Mouse (Mus musculus): ENCODE results near the gene 1110017D15Rik. TPM values are rescaled to one million over a fixed set of nuclear protein-coding genes. Genes with fewer than 3 reads are reported as not detected.

Gene 1110017D15Rik
- 0.61 and 0.83 TPM in 2 replicates for polyA plus RNA-seq (2014; fragmentation: Nextera tagmentation; extraction: Ambion mirVana)

DNA sequence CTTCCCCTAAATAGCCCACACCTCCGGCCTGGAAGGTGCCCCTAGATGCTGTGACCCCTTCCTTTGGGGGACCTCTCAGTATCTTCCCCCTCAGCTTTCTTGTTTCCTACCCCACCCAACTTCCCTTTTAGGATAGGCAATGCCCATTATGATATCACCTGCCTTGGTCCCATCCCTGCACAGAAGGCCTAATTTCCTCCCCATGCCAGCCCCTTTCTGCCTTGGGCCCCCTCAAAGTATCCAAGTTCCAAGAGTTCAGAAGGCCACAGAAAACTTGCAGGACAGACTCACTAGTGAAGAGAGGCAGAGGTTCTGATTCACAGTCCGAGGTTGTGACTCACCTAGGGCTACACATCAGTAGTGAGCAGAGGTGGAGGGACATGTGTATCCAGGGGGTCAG, at the start of gene 1110017D15Rik:
Gene 1110017D15Rik, minus strand, starts transcription at position 101 of the 400 bp plus-strand sequence.
- H3K9ac ChIP-seq (ENCODE audit: low read length): no peak within 1 kb of the TSS
- no peaks in the 10 kb centered on the region for H3K4me1 ChIP-seq (replicated peaks; ENCODE audit: control insufficient read depth, insufficient read depth, low read length)
- ATAC-seq (replicated peaks; ENCODE audit: low FRiP score, low TSS enrichment, low read depth) (no peak), DNase-seq (ENCODE audit: low spot score) (no peak)
- H3K4me3 ChIP-seq (ENCODE audit: low read depth, low read length): no peak within 1 kb of the TSS
- H3K9me3 ChIP-seq (ENCODE audit: control insufficient read depth, low read length): no peaks in the 10 kb centered on the region
- H3K36me3 ChIP-seq (ENCODE audit: control insufficient read depth, insufficient read depth, low read length): no peaks in the 10 kb centered on the region
- WGBS: 88% methylated on average over 2 of the region's 2 CpGs
- no peak within 1 kb of the TSS for H3K4me2 ChIP-seq (ENCODE audit: low read length)
- no peak within 1 kb of the TSS for H3K27ac ChIP-seq (ENCODE audit: low read depth)
- H3K27me3 ChIP-seq (replicated peaks; ENCODE audit: control insufficient read depth, insufficient read depth, low read length): 0 out of 2 replicates have a peak, but pooled peaks cover 4% of the 10 kb centered on the region

DNA sequence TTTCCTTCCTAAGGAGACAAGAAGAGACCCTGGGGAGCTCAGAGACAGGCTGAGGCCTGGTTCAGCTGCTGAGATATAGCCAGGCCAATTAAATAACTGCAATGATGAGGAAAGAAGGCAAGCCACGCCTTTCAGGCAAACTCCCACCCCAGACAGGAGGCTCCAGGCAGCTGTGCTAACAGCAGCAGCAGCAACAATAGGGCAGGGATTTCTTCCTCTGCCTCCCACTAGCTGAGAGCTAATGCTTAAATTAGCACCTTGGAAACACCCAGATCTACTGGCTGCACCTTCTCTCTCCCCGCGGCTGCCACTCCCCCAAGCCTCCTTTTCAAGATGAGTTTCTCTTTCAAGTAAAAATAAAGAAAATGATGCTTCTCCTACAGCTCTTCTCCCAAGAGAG, 49.0 kb upstream of the 1110017D15Rik start:
- Histone ChIP-seq H3K9ac (ENCODE audit: low read length) (no peak overlapping the region), H3K27me3 (replicated peaks; ENCODE audit: control insufficient read depth, insufficient read depth, low read length) (peaks cover 19% of the 10 kb centered on the region), H3K27ac (ENCODE audit: low read depth) (no peak overlapping the region), H3K9me3 (ENCODE audit: control insufficient read depth, low read length) (no peaks in the 10 kb centered on the region), H3K4me2 (ENCODE audit: low read length) (no peak overlapping the region), H3K36me3 (ENCODE audit: control insufficient read depth, insufficient read depth, low read length) (no peaks in the 10 kb centered on the region), H3K4me1 (replicated peaks; ENCODE audit: control insufficient read depth, insufficient read depth, low read length) (peaks cover 11% of the 10 kb centered on the region; the same call in 1 of the 2 replicates), H3K4me3 (ENCODE audit: low read depth, low read length) (no peak overlapping the region)
- no peak for ATAC-seq (replicated peaks; ENCODE audit: low FRiP score, low TSS enrichment, low read depth)
- 6% methylated on average over 3 of the region's 3 CpGs for WGBS
- DNase-seq (ENCODE audit: low spot score): no peak

DNA sequence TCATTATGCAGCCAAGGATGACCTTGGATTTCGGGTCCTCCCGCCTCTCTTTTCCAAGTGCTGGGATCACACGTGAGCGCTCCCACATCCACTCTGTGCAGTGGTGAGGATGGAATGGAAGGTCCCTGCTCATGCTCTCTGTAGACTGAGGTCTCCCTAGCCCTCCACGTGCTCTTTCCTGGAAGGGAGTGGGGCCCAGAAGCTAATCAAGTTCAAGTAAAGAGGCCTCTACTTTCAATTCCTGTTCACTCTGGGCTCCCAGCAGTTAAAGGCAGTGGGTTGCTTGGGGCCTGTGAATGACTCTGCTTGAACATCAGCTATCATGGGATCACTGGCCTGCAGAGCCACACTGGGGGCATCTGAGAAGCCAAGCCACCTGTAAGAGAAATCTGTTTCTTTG, 46.2 kb upstream of the 1110017D15Rik start:
- ATAC-seq (replicated peaks; ENCODE audit: low FRiP score, low TSS enrichment, low read depth): no peak
- Histone ChIP-seq H3K27me3 (replicated peaks; ENCODE audit: control insufficient read depth, insufficient read depth, low read length) (peaks cover 16% of the 10 kb centered on the region), H3K36me3 (ENCODE audit: control insufficient read depth, insufficient read depth, low read length) (no peaks in the 10 kb centered on the region), H3K4me1 (replicated peaks; ENCODE audit: control insufficient read depth, insufficient read depth, low read length) (0 out of 2 replicates have a peak, but pooled peaks cover 2% of the 10 kb centered on the region), H3K9me3 (ENCODE audit: control insufficient read depth, low read length) (no peaks in the 10 kb centered on the region), H3K4me3 (ENCODE audit: low read depth, low read length) (no peak overlapping the region), H3K27ac (ENCODE audit: low read depth) (no peak overlapping the region), H3K4me2 (ENCODE audit: low read length) (no peak overlapping the region), H3K9ac (ENCODE audit: low read length) (no peak overlapping the region)
- 84% methylated on average over 5 of the region's 5 CpGs for WGBS
- DNase-seq (ENCODE audit: low spot score): no peak

DNA sequence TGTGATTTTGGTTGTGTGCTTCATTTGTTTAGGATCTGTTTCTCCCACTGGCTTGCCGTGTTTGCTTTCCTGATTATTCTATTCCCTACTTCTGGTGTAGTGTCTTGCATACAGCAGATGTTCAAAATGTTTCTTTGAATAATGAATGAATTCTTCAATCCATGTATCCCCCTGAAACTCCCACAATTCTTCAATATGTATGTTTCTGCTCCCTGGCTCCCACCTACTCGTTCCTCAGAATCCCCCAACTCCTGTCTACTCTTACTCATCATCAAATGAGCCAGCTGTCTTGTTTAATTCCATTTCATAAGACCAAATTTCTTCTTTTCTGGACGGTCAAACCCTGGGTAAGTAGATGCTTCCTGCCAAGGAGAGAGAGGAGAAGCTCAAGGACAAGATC, 40.0 kb upstream of the 1110017D15Rik start:
- H3K4me2 ChIP-seq (ENCODE audit: low read length): no peak overlapping the region
- no peaks in the 10 kb centered on the region for H3K36me3 ChIP-seq (ENCODE audit: control insufficient read depth, insufficient read depth, low read length)
- no peak for ATAC-seq (replicated peaks; ENCODE audit: low FRiP score, low TSS enrichment, low read depth)
- no peak for DNase-seq (ENCODE audit: low spot score)
- H3K27me3 ChIP-seq (replicated peaks; ENCODE audit: control insufficient read depth, insufficient read depth, low read length): no peaks in the 10 kb centered on the region
- no peak overlapping the region for H3K4me3 ChIP-seq (ENCODE audit: low read depth, low read length)
- H3K4me1 ChIP-seq (replicated peaks; ENCODE audit: control insufficient read depth, insufficient read depth, low read length): no peaks in the 10 kb centered on the region
- 69% methylated on average over 3 of the region's 3 CpGs for WGBS
- H3K9ac ChIP-seq (ENCODE audit: low read length): no peak overlapping the region
- no peaks in the 10 kb centered on the region for H3K9me3 ChIP-seq (ENCODE audit: control insufficient read depth, low read length)
- no peak overlapping the region for H3K27ac ChIP-seq (ENCODE audit: low read depth)

DNA sequence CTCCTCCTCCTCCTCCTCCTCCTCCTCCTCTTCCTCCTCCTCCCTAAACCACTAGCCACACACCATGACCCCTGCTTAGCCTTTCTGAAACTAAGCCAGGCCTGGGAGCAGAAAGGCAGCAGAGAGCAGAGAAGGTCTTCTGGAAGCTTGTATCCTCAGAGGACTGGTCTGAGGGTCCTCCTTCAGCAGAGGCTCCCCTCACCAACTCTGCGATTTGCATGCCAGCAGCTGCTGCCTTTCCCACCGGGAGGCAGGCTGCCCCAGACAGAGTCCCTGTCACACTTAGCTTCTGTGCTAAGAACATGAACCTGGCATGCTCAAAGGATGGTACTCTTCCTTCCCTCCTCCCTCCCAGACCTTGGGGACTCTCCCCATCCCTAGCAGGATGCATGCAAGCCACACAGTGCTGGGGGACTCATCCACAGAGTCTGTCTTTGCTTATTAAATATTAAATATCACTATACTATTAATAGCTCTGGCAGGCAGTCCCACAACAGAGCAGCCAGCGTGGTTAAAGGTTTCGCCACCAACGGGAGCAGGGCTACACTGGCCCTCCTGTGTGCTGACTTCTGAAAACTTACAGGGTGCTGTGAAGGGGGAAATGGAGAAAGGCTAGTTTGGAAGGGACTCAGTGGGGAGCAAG, 39.3 kb upstream of the 1110017D15Rik start:
- WGBS: 54% methylated on average over 5 of the region's 5 CpGs
- H3K27me3 ChIP-seq (replicated peaks; ENCODE audit: control insufficient read depth, insufficient read depth, low read length): no peaks in the 10 kb centered on the region
- H3K9ac ChIP-seq (ENCODE audit: low read length): no peak overlapping the region
- no peak overlapping the region for H3K4me2 ChIP-seq (ENCODE audit: low read length)
- DNase-seq (ENCODE audit: low spot score): no peak
- H3K4me1 ChIP-seq (replicated peaks; ENCODE audit: control insufficient read depth, insufficient read depth, low read length): no peaks in the 10 kb centered on the region
- no peak for ATAC-seq (replicated peaks; ENCODE audit: low FRiP score, low TSS enrichment, low read depth)
- H3K4me3 ChIP-seq (ENCODE audit: low read depth, low read length): no peak overlapping the region
- no peak overlapping the region for H3K27ac ChIP-seq (ENCODE audit: low read depth)
- no peaks in the 10 kb centered on the region for H3K36me3 ChIP-seq (ENCODE audit: control insufficient read depth, insufficient read depth, low read length)
- H3K9me3 ChIP-seq (ENCODE audit: control insufficient read depth, low read length): no peaks in the 10 kb centered on the region

DNA sequence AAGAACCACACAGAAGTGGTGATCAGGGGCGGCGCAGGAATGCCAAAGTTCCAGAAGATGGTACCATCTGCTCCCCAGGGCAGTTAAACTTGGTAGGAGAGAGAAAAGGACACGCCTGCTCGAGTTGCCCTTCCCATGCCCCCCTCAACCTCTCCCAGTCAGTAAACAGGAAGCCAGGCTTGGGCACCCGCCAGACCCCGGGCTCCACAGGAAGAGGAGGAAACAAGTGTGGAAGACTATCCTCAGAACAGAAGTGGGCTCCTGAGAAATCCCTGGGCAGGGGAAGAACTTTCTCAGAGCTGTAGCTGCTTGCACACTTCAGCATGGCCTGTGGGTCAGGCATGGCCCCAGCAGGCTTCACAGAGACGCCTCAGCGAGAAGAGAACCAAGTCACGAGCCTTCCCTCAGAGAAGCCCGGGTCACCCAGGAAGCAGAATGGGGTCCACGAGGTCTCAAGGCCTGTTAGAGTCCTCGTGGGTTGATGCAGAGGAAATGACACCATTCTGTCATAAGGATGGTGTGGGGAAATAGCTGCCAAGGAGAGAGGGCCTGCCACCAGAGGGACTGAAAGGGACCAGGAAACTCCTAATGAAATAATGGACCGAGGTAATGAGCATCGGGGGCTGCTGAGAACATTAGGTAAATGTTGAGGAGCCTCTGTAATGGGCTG, 38.0 kb upstream of the 1110017D15Rik start:
- H3K4me1 ChIP-seq (replicated peaks; ENCODE audit: control insufficient read depth, insufficient read depth, low read length): no peaks in the 10 kb centered on the region
- no peaks in the 10 kb centered on the region for H3K9me3 ChIP-seq (ENCODE audit: control insufficient read depth, low read length)
- no peak overlapping the region for H3K27ac ChIP-seq (ENCODE audit: low read depth)
- WGBS: 55% methylated on average over 14 of the region's 14 CpGs
- no peaks in the 10 kb centered on the region for H3K27me3 ChIP-seq (replicated peaks; ENCODE audit: control insufficient read depth, insufficient read depth, low read length)
- H3K4me2 ChIP-seq (ENCODE audit: low read length): no peak overlapping the region
- DNase-seq (ENCODE audit: low spot score): no peak
- no peak overlapping the region for H3K4me3 ChIP-seq (ENCODE audit: low read depth, low read length)
- H3K36me3 ChIP-seq (ENCODE audit: control insufficient read depth, insufficient read depth, low read length): no peaks in the 10 kb centered on the region
- no peak for ATAC-seq (replicated peaks; ENCODE audit: low FRiP score, low TSS enrichment, low read depth)
- no peak overlapping the region for H3K9ac ChIP-seq (ENCODE audit: low read length)

DNA sequence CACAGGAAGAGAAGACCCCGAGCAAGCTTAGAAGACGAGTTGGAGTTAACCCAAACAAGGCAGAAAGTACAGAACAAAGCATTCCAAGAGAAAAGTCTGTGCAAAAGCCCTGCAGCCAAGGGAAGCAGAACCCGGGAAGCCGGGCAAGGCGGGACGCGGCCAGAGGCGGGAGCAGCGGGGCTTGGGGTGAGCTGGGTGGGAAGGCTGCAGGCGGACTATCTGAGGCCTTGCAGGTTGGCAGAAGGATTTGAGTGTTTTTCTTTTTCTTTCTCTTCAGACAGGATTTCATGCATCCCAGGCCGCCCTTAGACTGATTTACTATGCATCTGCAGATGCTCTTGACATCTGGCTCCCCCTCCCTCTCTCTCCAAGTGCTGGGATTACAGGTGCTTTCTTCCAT, 36.0 kb upstream of the 1110017D15Rik start:
- DNase-seq (ENCODE audit: low spot score) (no peak), ATAC-seq (replicated peaks; ENCODE audit: low FRiP score, low TSS enrichment, low read depth) (no peak)
- Histone ChIP-seq H3K36me3 (ENCODE audit: control insufficient read depth, insufficient read depth, low read length) (no peaks in the 10 kb centered on the region), H3K4me2 (ENCODE audit: low read length) (no peak overlapping the region), H3K9ac (ENCODE audit: low read length) (no peak overlapping the region), H3K4me1 (replicated peaks; ENCODE audit: control insufficient read depth, insufficient read depth, low read length) (no peaks in the 10 kb centered on the region), H3K4me3 (ENCODE audit: low read depth, low read length) (no peak overlapping the region), H3K27me3 (replicated peaks; ENCODE audit: control insufficient read depth, insufficient read depth, low read length) (no peaks in the 10 kb centered on the region), H3K9me3 (ENCODE audit: control insufficient read depth, low read length) (no peaks in the 10 kb centered on the region), H3K27ac (ENCODE audit: low read depth) (no peak overlapping the region)
- 73% methylated on average over 11 of the region's 11 CpGs for WGBS

DNA sequence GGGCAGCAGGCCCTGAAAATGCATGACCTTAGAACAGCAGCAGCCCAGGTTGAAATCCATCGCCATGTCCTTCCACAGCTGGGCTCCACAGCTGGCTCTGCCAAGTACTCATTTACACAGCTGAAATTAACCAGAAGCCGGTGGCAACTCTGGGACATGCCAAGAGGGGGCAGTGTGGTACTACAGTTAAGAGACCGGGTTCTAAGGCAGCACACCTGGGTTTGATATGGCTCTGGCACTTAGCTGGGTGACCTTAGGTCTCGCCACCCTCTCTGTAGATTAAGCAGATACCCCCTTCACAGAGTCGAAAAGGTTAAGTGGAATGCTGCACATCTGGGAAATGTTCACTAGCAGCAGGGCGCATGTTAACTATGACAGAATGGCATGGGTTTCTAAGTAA, 35.4 kb upstream of the 1110017D15Rik start:
- Histone ChIP-seq H3K36me3 (ENCODE audit: control insufficient read depth, insufficient read depth, low read length) (no peaks in the 10 kb centered on the region), H3K9me3 (ENCODE audit: control insufficient read depth, low read length) (no peaks in the 10 kb centered on the region), H3K4me2 (ENCODE audit: low read length) (no peak overlapping the region), H3K4me1 (replicated peaks; ENCODE audit: control insufficient read depth, insufficient read depth, low read length) (no peaks in the 10 kb centered on the region), H3K4me3 (ENCODE audit: low read depth, low read length) (no peak overlapping the region), H3K27ac (ENCODE audit: low read depth) (no peak overlapping the region), H3K9ac (ENCODE audit: low read length) (no peak overlapping the region), H3K27me3 (replicated peaks; ENCODE audit: control insufficient read depth, insufficient read depth, low read length) (no peaks in the 10 kb centered on the region)
- 31% methylated on average over 6 of the region's 6 CpGs for WGBS
- DNase-seq (ENCODE audit: low spot score) (peak; percentile 81), ATAC-seq (replicated peaks; ENCODE audit: low FRiP score, low TSS enrichment, low read depth) (0 out of 2 replicates have a peak, but pooled peaks have one; percentile 47)

DNA sequence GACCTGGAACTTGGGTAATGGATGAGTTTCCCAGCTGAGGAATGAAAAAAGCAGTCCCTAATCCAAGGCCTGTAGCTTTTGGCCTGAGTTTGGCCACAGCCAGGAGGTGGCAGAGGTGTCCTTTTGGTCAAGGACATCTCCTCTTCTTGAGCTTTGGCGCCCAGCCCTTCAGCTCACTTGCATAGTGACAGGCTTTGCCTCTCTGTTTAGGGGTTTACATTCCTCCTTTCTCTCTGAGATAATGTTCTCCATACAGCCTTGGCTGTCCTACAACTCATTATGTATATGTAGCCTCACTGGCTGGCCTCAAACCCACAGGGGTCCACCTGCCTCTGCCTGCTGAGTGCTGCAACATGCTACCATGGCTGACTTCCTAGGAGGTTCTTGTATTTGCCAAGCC, 30.0 kb upstream of the 1110017D15Rik start:
- Histone ChIP-seq H3K9me3 (ENCODE audit: control insufficient read depth, low read length) (no peaks in the 10 kb centered on the region), H3K27ac (ENCODE audit: low read depth) (no peak overlapping the region), H3K4me3 (ENCODE audit: low read depth, low read length) (no peak overlapping the region), H3K4me1 (replicated peaks; ENCODE audit: control insufficient read depth, insufficient read depth, low read length) (no peaks in the 10 kb centered on the region), H3K4me2 (ENCODE audit: low read length) (no peak overlapping the region), H3K9ac (ENCODE audit: low read length) (no peak overlapping the region), H3K36me3 (ENCODE audit: control insufficient read depth, insufficient read depth, low read length) (no peaks in the 10 kb centered on the region), H3K27me3 (replicated peaks; ENCODE audit: control insufficient read depth, insufficient read depth, low read length) (no peaks in the 10 kb centered on the region)
- no peak for ATAC-seq (replicated peaks; ENCODE audit: low FRiP score, low TSS enrichment, low read depth)
- no peak for DNase-seq (ENCODE audit: low spot score)
- WGBS: 78% methylated on average over 1 of the region's 1 CpGs

All from intestine, embryonic 14.5 days (tissue).